Comparison of ENCODE assay signal across 27 mouse cellular contexts in genomic region chr3:52652476-52652870, GRCm38 (mm10).
DNase-seq lines count a peak whose midpoint lies in the region; ATAC-seq and TF ChIP-seq lines count a peak whose summit lies in the region.
"Had no signal": no experiment of that assay in that cellular context is flagged by ENCODE, and none has a peak within 500 bp of the region (broad histone marks: within the 10 kb centered on the region; RNA-seq: fewer than 3 reads in every experiment).

No protein-coding gene starts in this region.

- no peaks in the 10 kb centered on the region for H3K27me3 ChIP-seq in kidney, adult 2 months (replicated peaks; ENCODE audit: control insufficient read depth, insufficient read depth, low read length)
- H3K27me3 ChIP-seq in kidney, embryonic 15.5 days, result 0 out of 2 replicates have a peak, but pooled peaks cover 2% of the 10 kb centered on the region
- H3K27me3 ChIP-seq in liver, adult 2 months (ENCODE audit: control insufficient read depth, insufficient read depth, low read length), result no peaks in the 10 kb centered on the region
- H3K27me3 ChIP-seq in liver, embryonic 11.5 days (replicated peaks; ENCODE audit: control insufficient read depth, insufficient read depth, low read length), result no peaks in the 10 kb centered on the region
- H3K27me3 ChIP-seq in liver, postnatal 0 days (ENCODE audit: insufficient read depth, low read length), result no peaks in the 10 kb centered on the region
- H3K27me3 ChIP-seq in intestine, postnatal 0 days (replicated peaks; ENCODE audit: control insufficient read depth, insufficient read depth, low read length), result no peaks in the 10 kb centered on the region
- H3K27me3 ChIP-seq: CH12.LX; forebrain, embryonic 12.5 days; Patski had no signal

- no peak for TF ChIP-seq POLR2A in kidney, adult 2 months (IDR thresholded peaks at IDR 0.05; ENCODE audit: low read depth, low read length)
- no peak for TF ChIP-seq POLR2A in liver, adult 2 months (IDR thresholded peaks at IDR 0.05; ENCODE audit: extremely low read depth, insufficient read depth, low read length)

- no peak overlapping the region for H3K9ac ChIP-seq in kidney, embryonic 15.5 days
- no peak overlapping the region for H3K9ac ChIP-seq in liver, adult 2 months (ENCODE audit: low read depth, low read length)
- no peak overlapping the region for H3K9ac ChIP-seq in liver, embryonic 11.5 days (ENCODE audit: low read depth, low read length)
- H3K9ac ChIP-seq in liver, postnatal 0 days (replicated peaks), result no peak overlapping the region
- H3K9ac ChIP-seq in intestine, postnatal 0 days (ENCODE audit: low read depth, low read length), result no peak overlapping the region
- H3K9ac ChIP-seq: embryonic facial prominence, embryonic 13.5 days; embryonic facial prominence, embryonic 15.5 days; forebrain, embryonic 12.5 days had no signal

- no peaks in the 10 kb centered on the region for H3K36me3 ChIP-seq in kidney, adult 2 months (ENCODE audit: control insufficient read depth, insufficient read depth, low read length)
- no peaks in the 10 kb centered on the region for H3K36me3 ChIP-seq in kidney, embryonic 15.5 days
- H3K36me3 ChIP-seq in liver, adult 2 months (ENCODE audit: control insufficient read depth, insufficient read depth, low read length), result no peaks in the 10 kb centered on the region
- H3K36me3 ChIP-seq in liver, embryonic 11.5 days (ENCODE audit: control insufficient read depth, insufficient read depth, low read length), result no peaks in the 10 kb centered on the region
- H3K36me3 ChIP-seq in liver, postnatal 0 days (replicated peaks; ENCODE audit: insufficient read depth, low read length), result no peaks in the 10 kb centered on the region
- H3K36me3 ChIP-seq in intestine, postnatal 0 days (ENCODE audit: control insufficient read depth, insufficient read depth), result no peaks in the 10 kb centered on the region
- H3K36me3 ChIP-seq: embryonic facial prominence, embryonic 13.5 days; embryonic facial prominence, embryonic 15.5 days; forebrain, embryonic 10.5 days; forebrain, embryonic 12.5 days; G1E had no signal

- peak; percentile 13; the same call in 1 of the 2 replicates for TF ChIP-seq EP300 in liver, postnatal 0 days (IDR thresholded peaks at IDR 0.05; ENCODE audit: low read depth)

- ATAC-seq in kidney, embryonic 15.5 days (replicated peaks; ENCODE audit: low FRiP score), result no peak
- ATAC-seq in liver, embryonic 11.5 days (replicated peaks; ENCODE audit: low FRiP score), result no peak
- peak; percentile 70 for ATAC-seq in liver, postnatal 0 days
- peak; percentile 67; the same call in 1 of the 2 replicates for ATAC-seq in intestine, postnatal 0 days
- ATAC-seq: forebrain, embryonic 14.5 days; Patski had no signal

- no peak overlapping the region for H3K4me3 ChIP-seq in kidney, adult 2 months (ENCODE audit: insufficient read depth, low read depth, low read length)
- H3K4me3 ChIP-seq in kidney, embryonic 15.5 days (replicated peaks), result no peak overlapping the region
- no peak overlapping the region for H3K4me3 ChIP-seq in liver, adult 2 months (ENCODE audit: insufficient read depth, low read depth, low read length)
- H3K4me3 ChIP-seq in liver, embryonic 11.5 days (ENCODE audit: low read depth, low read length), result no peak overlapping the region
- H3K4me3 ChIP-seq in liver, postnatal 0 days (ENCODE audit: low read depth, low read length), result no peak overlapping the region
- no peak overlapping the region for H3K4me3 ChIP-seq in intestine, postnatal 0 days (ENCODE audit: low read depth, low read length)
- H3K4me3 ChIP-seq: embryonic facial prominence, embryonic 13.5 days; embryonic facial prominence, embryonic 15.5 days; erythroblast, embryonic 14.5 days; forebrain, embryonic 10.5 days; forebrain, embryonic 12.5 days had no signal

- H3K27ac ChIP-seq in kidney, adult 2 months (ENCODE audit: insufficient read depth, low read depth, low read length), result no peak overlapping the region
- H3K27ac ChIP-seq in kidney, embryonic 15.5 days, result no peak overlapping the region
- H3K27ac ChIP-seq in liver, adult 2 months (replicated peaks; ENCODE audit: insufficient read depth, low read depth, low read length), result no peak overlapping the region
- no peak overlapping the region for H3K27ac ChIP-seq in liver, embryonic 11.5 days (ENCODE audit: low read depth, low read length)
- H3K27ac ChIP-seq in liver, postnatal 0 days (ENCODE audit: low read depth), result peak overlapping the region; percentile 9; the same call in 1 of the 2 replicates
- H3K27ac ChIP-seq in intestine, postnatal 0 days (ENCODE audit: low read depth, low read length), result no peak overlapping the region
- H3K27ac ChIP-seq: embryonic facial prominence, embryonic 15.5 days; forebrain, embryonic 10.5 days; forebrain, embryonic 12.5 days had no signal

- 38% methylated on average over 2 of the region's 2 CpGs for WGBS in kidney, adult 2 months
- WGBS in kidney, embryonic 15.5 days, result 70% methylated on average over 2 of the region's 2 CpGs
- WGBS in liver, adult 2 months, result 37% methylated on average over 2 of the region's 2 CpGs
- 83% methylated on average over 2 of the region's 2 CpGs for WGBS in liver, embryonic 11.5 days
- WGBS in liver, postnatal 0 days (ENCODE audit: insufficient replicate concordance), result 60% methylated on average over 2 of the region's 2 CpGs
- 34% methylated on average over 2 of the region's 2 CpGs for WGBS in intestine, postnatal 0 days

- peak; percentile 59 for DNase-seq in kidney, adult 2 months
- peak; percentile 84 for DNase-seq in liver, adult 2 months (ENCODE audit: extremely low read depth, low read depth, low spot score)
- no peak for DNase-seq in liver, embryonic 11.5 days (ENCODE audit: low spot score)
- DNase-seq in liver, postnatal 0 days, result no peak
- no peak for DNase-seq in liver
- DNase-seq in left cerebral cortex, postnatal 25 days (ENCODE audit: low spot score in 2 of 2), result no peak
- DNase-seq: adrenal gland, adult 2 months; adrenal gland, postnatal 10 days; adrenal gland, postnatal 25 days; B cell, adult 2 months; cerebellum, adult 11 months; cerebellum, adult 8-10 months; cerebellum, adult 9-11 months; cerebellum, postnatal 14 days; cerebellum, postnatal 36 days; embryo, embryonic 11 days had no signal

- peaks cover 2% of the 10 kb centered on the region; the same call in 1 of the 2 replicates for H3K9me3 ChIP-seq in kidney, embryonic 15.5 days (replicated peaks)
- no peaks in the 10 kb centered on the region for H3K9me3 ChIP-seq in liver, embryonic 11.5 days (ENCODE audit: control insufficient read depth, low read length)
- no peaks in the 10 kb centered on the region for H3K9me3 ChIP-seq in liver, postnatal 0 days (ENCODE audit: low read length)
- H3K9me3 ChIP-seq in intestine, postnatal 0 days (ENCODE audit: control insufficient read depth), result no peaks in the 10 kb centered on the region
- H3K9me3 ChIP-seq: embryonic facial prominence, embryonic 13.5 days; embryonic facial prominence, embryonic 15.5 days; forebrain, embryonic 12.5 days had no signal

- H3K4me1 ChIP-seq in kidney, adult 2 months (ENCODE audit: control insufficient read depth, insufficient read depth, low read length), result no peaks in the 10 kb centered on the region
- no peaks in the 10 kb centered on the region for H3K4me1 ChIP-seq in kidney, embryonic 15.5 days
- H3K4me1 ChIP-seq in liver, adult 2 months (ENCODE audit: control insufficient read depth, insufficient read depth, low read length), result peaks cover 11% of the 10 kb centered on the region; the same call in 1 of the 2 replicates
- no peaks in the 10 kb centered on the region for H3K4me1 ChIP-seq in liver, embryonic 11.5 days (replicated peaks; ENCODE audit: control insufficient read depth, insufficient read depth, low read length)
- 0 out of 2 replicates have a peak, but pooled peaks cover 3% of the 10 kb centered on the region for H3K4me1 ChIP-seq in liver, postnatal 0 days (ENCODE audit: insufficient read depth)
- no peaks in the 10 kb centered on the region for H3K4me1 ChIP-seq in intestine, postnatal 0 days (replicated peaks; ENCODE audit: control insufficient read depth, insufficient read depth, low read length)
- H3K4me1 ChIP-seq: forebrain, embryonic 12.5 days had no signal

- intact Hi-C loops in left cerebral cortex, postnatal 25 days (cut with DNase I), result no loop called here

- no peak for TF ChIP-seq CTCF in kidney, adult 2 months (conservative IDR thresholded peaks at IDR 0.05; ENCODE audit: insufficient read depth, insufficient read length, low read depth, low read length)
- TF ChIP-seq CTCF in liver, adult 2 months (IDR thresholded peaks at IDR 0.05; ENCODE audit: low read depth, low read length), result no peak
- TF ChIP-seq CTCF in liver, postnatal 0 days (IDR thresholded peaks at IDR 0.05; ENCODE audit: low read depth), result no peak
- no peak for TF ChIP-seq CTCF in intestine, postnatal 0 days (IDR thresholded peaks at IDR 0.05; ENCODE audit: low read depth)

- H3K79me2 ChIP-seq in liver, adult 2 months (ENCODE audit: control insufficient read depth, insufficient read depth, low read length), result no peaks in the 10 kb centered on the region

- H3K4me2 ChIP-seq in kidney, embryonic 15.5 days, result no peak overlapping the region
- no peak overlapping the region for H3K4me2 ChIP-seq in liver, embryonic 11.5 days
- peak overlapping the region; percentile 2; the same call in 1 of the 2 replicates for H3K4me2 ChIP-seq in liver, postnatal 0 days (ENCODE audit: low read depth, low read length)
- H3K4me2 ChIP-seq in intestine, postnatal 0 days (replicated peaks; ENCODE audit: low read depth), result 0 out of 2 replicates have a peak overlapping the region, but pooled peaks have one; percentile 14
- H3K4me2 ChIP-seq: forebrain, embryonic 12.5 days had no signal

Comparison
In these comparisons a context has a peak if more than half of its experiments do, and no peak if none do; other contexts are left out.
1. DNase-seq: peak in kidney, adult 2 months (single experiment) and liver, adult 2 months (single experiment); none in liver, embryonic 11.5 days (single experiment), liver, postnatal 0 days (single experiment), liver (single experiment) and left cerebral cortex, postnatal 25 days (0 of 2).
2. ATAC-seq: peak in liver, postnatal 0 days (single experiment) and intestine, postnatal 0 days (single experiment); none in kidney, embryonic 15.5 days (single experiment) and liver, embryonic 11.5 days (single experiment).
3. H3K4me2 ChIP-seq: peak in liver, postnatal 0 days (single experiment) and intestine, postnatal 0 days (single experiment); none in kidney, embryonic 15.5 days (single experiment) and liver, embryonic 11.5 days (single experiment).